Comparison of ENCODE assay signal across 8 mouse cellular contexts in the genomic region with DNA sequence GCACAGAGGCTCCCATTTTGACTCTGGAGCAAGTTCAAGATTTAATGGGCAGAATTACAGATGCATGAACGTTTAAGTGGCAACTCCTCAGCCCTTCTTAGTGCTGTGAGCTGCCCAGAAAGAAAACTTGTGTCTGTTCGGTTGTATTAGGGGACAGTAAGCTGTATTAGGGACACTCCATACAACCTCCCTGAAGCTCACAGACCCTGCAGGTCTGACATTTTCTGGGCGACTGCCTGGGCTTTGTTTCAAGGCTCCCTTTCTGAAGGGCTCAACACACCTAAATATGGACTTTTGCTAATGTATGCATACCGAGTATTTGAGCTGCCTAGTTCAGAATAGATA. TPM values are rescaled to one million over a fixed set of nuclear protein-coding genes. Genes with fewer than 3 reads are reported as not detected.
DNase-seq lines count a peak whose midpoint lies in the region; ATAC-seq and TF ChIP-seq lines count a peak whose summit lies in the region.

No protein-coding gene starts in this region.

- peaks cover 10% of the 10 kb centered on the region for H3K4me1 ChIP-seq in kidney, embryonic 16.5 days (ENCODE audit: insufficient read depth, low read length)
- peaks cover 17% of the 10 kb centered on the region for H3K4me1 ChIP-seq in embryonic facial prominence, embryonic 10.5 days
- peaks cover 7% of the 10 kb centered on the region; the same call in 1 of the 2 replicates for H3K4me1 ChIP-seq in hindbrain, postnatal 0 days (ENCODE audit: insufficient read depth, low read length)
- peaks cover 15% of the 10 kb centered on the region for H3K4me1 ChIP-seq in midbrain, embryonic 16.5 days (ENCODE audit: control insufficient read depth, insufficient read depth, low read length)

- H3K4me3 ChIP-seq in kidney, embryonic 16.5 days (ENCODE audit: low read length): peak overlapping the region; percentile 73
- peak overlapping the region; percentile 78 for H3K4me3 ChIP-seq in embryonic facial prominence, embryonic 10.5 days
- H3K4me3 ChIP-seq in hindbrain, postnatal 0 days (ENCODE audit: low read length): peak overlapping the region; percentile 71
- peak overlapping the region; percentile 77 for H3K4me3 ChIP-seq in midbrain, embryonic 16.5 days (ENCODE audit: low read depth, low read length)

- ATAC-seq in kidney, embryonic 16.5 days (ENCODE audit: low FRiP score, low TSS enrichment): 0 out of 2 replicates have a peak, but pooled peaks have one; percentile 21
- peak; percentile 43 for ATAC-seq in hindbrain, postnatal 0 days
- peak; percentile 26 for ATAC-seq in midbrain, embryonic 16.5 days
- ATAC-seq in frontal cortex, adult (ENCODE audit: low TSS enrichment): no peak

- peak overlapping the region; percentile 67 for H3K9ac ChIP-seq in kidney, embryonic 16.5 days (replicated peaks; ENCODE audit: low read length)
- peak overlapping the region; percentile 76 for H3K9ac ChIP-seq in hindbrain, postnatal 0 days (replicated peaks; ENCODE audit: low read length)
- H3K9ac ChIP-seq in midbrain, embryonic 16.5 days (ENCODE audit: low read depth, low read length): peak overlapping the region; percentile 75

- H3K4me2 ChIP-seq in kidney, embryonic 16.5 days (replicated peaks; ENCODE audit: low read depth, low read length): peak overlapping the region; percentile 92
- H3K4me2 ChIP-seq in hindbrain, postnatal 0 days (ENCODE audit: low read depth, low read length): peak overlapping the region; percentile 91
- H3K4me2 ChIP-seq in midbrain, embryonic 16.5 days (ENCODE audit: low read length): peak overlapping the region; percentile 91

- WGBS in kidney, embryonic 16.5 days: 35% methylated on average over 4 of the region's 4 CpGs
- WGBS in embryonic facial prominence, embryonic 10.5 days: 36% methylated on average over 4 of the region's 4 CpGs
- 30% methylated on average over 4 of the region's 4 CpGs for WGBS in hindbrain, postnatal 0 days
- WGBS in midbrain, embryonic 16.5 days: 29% methylated on average over 4 of the region's 4 CpGs

- H3K9me3 ChIP-seq in kidney, embryonic 16.5 days (ENCODE audit: low read length): no peaks in the 10 kb centered on the region
- no peaks in the 10 kb centered on the region for H3K9me3 ChIP-seq in embryonic facial prominence, embryonic 10.5 days
- no peaks in the 10 kb centered on the region for H3K9me3 ChIP-seq in hindbrain, postnatal 0 days (ENCODE audit: low read length)
- H3K9me3 ChIP-seq in midbrain, embryonic 16.5 days (replicated peaks; ENCODE audit: control insufficient read depth, low read length, poor library complexity, severe bottlenecking): no peaks in the 10 kb centered on the region

- peaks cover 22% of the 10 kb centered on the region for H3K36me3 ChIP-seq in kidney, embryonic 16.5 days (ENCODE audit: insufficient read depth, low read length)
- peaks cover 27% of the 10 kb centered on the region for H3K36me3 ChIP-seq in embryonic facial prominence, embryonic 10.5 days (replicated peaks)
- peaks cover 21% of the 10 kb centered on the region for H3K36me3 ChIP-seq in hindbrain, postnatal 0 days (ENCODE audit: insufficient read depth, low read length)
- peaks cover 12% of the 10 kb centered on the region for H3K36me3 ChIP-seq in midbrain, embryonic 16.5 days (ENCODE audit: control insufficient read depth, insufficient read depth, low read length)

- H3K27me3 ChIP-seq in kidney, embryonic 16.5 days (ENCODE audit: insufficient read depth, low read length): no peaks in the 10 kb centered on the region
- no peaks in the 10 kb centered on the region for H3K27me3 ChIP-seq in embryonic facial prominence, embryonic 10.5 days (replicated peaks; ENCODE audit: low read depth, poor library complexity, severe bottlenecking)
- no peaks in the 10 kb centered on the region for H3K27me3 ChIP-seq in hindbrain, postnatal 0 days (ENCODE audit: insufficient read depth, low read length)
- no peaks in the 10 kb centered on the region for H3K27me3 ChIP-seq in midbrain, embryonic 16.5 days (ENCODE audit: control insufficient read depth, insufficient read depth, low read depth, low read length)

- no peak for DNase-seq in kidney, adult 18-20 months
- no peak for DNase-seq in embryonic facial prominence, embryonic 10.5 days (ENCODE audit: low spot score)
- no peak for DNase-seq in hindbrain, postnatal 0 days (ENCODE audit: low spot score)
- DNase-seq in adrenal gland, adult (ENCODE audit: inconsistent age in 2 of 2, low spot score in 1 of 2): no peak
- DNase-seq in ovary, postnatal 36 days (ENCODE audit: low spot score): no peak

- peak overlapping the region; percentile 54; the same call in 1 of the 2 replicates for H3K27ac ChIP-seq in kidney, embryonic 16.5 days (ENCODE audit: low read length)
- H3K27ac ChIP-seq in embryonic facial prominence, embryonic 10.5 days (replicated peaks): peak overlapping the region; percentile 89
- H3K27ac ChIP-seq in hindbrain, postnatal 0 days: peak overlapping the region; percentile 85
- H3K27ac ChIP-seq in midbrain, embryonic 16.5 days (ENCODE audit: low read length): peak overlapping the region; percentile 87

- no peak for TF ChIP-seq CTCF in hindbrain, postnatal 0 days (IDR thresholded peaks at IDR 0.05; ENCODE audit: low read depth)

RNA-seq across cellular contexts. Expression of a gene that starts 0.4 kb away (rescaled TPM):
- polyA plus RNA-seq in kidney, embryonic 16.5 days (2015; fragmentation: Nextera tagmentation; extraction: Ambion mirVana): 62.9 and 63.7 TPM in 2 replicates
- polyA plus RNA-seq in embryonic facial prominence, embryonic 10.5 days (2016; fragmentation: Nextera tagmentation; extraction: Ambion mirVana): 66.1 and 68.5 TPM in 2 replicates
- total RNA-seq in hindbrain, postnatal 0 days (2014; rRNA removed): 17.6 and 24.7 TPM in 2 replicates
- polyA plus RNA-seq in hindbrain, postnatal 0 days (2015; fragmentation: Nextera tagmentation; extraction: Ambion mirVana): 49.6 and 56.5 TPM in 2 replicates
- 52.7 and 58.0 TPM in 2 replicates for polyA plus RNA-seq in midbrain, embryonic 16.5 days (2015; fragmentation: Nextera tagmentation; extraction: Ambion mirVana)

RNA-seq across cellular contexts. Expression of a gene that starts 10.1 kb away (rescaled TPM):
- polyA plus RNA-seq in kidney, embryonic 16.5 days (2015; fragmentation: Nextera tagmentation; extraction: Ambion mirVana): 0.49 and 1.1 TPM in 2 replicates
- 0.58 TPM in 1 of 2 replicates, not detected in the other for polyA plus RNA-seq in embryonic facial prominence, embryonic 10.5 days (2016; fragmentation: Nextera tagmentation; extraction: Ambion mirVana)
- total RNA-seq in hindbrain, postnatal 0 days (2014; rRNA removed): 1.0 TPM in 1 of 2 replicates, not detected in the other
- 0.40 and 0.44 TPM in 2 replicates for polyA plus RNA-seq in hindbrain, postnatal 0 days (2015; fragmentation: Nextera tagmentation; extraction: Ambion mirVana)
- 0.28 TPM in 1 of 2 replicates, not detected in the other for polyA plus RNA-seq in midbrain, embryonic 16.5 days (2015; fragmentation: Nextera tagmentation; extraction: Ambion mirVana)

RNA-seq across cellular contexts. Expression of a gene that starts 11.8 kb away (rescaled TPM):
- polyA plus RNA-seq in kidney, embryonic 16.5 days (2015; fragmentation: Nextera tagmentation; extraction: Ambion mirVana): 2.9 and 3.3 TPM in 2 replicates
- 2.7 and 4.4 TPM in 2 replicates for polyA plus RNA-seq in embryonic facial prominence, embryonic 10.5 days (2016; fragmentation: Nextera tagmentation; extraction: Ambion mirVana)
- total RNA-seq in hindbrain, postnatal 0 days (2014; rRNA removed): 5.5 and 8.3 TPM in 2 replicates
- polyA plus RNA-seq in hindbrain, postnatal 0 days (2015; fragmentation: Nextera tagmentation; extraction: Ambion mirVana): 7.1 and 7.5 TPM in 2 replicates
- polyA plus RNA-seq in midbrain, embryonic 16.5 days (2015; fragmentation: Nextera tagmentation; extraction: Ambion mirVana): 5.2 and 6.7 TPM in 2 replicates

RNA-seq across cellular contexts. Expression of a gene that starts 15.1 kb away (rescaled TPM):
- polyA plus RNA-seq in kidney, embryonic 16.5 days (2015; fragmentation: Nextera tagmentation; extraction: Ambion mirVana): 201 and 218 TPM in 2 replicates
- 130 and 134 TPM in 2 replicates for polyA plus RNA-seq in embryonic facial prominence, embryonic 10.5 days (2016; fragmentation: Nextera tagmentation; extraction: Ambion mirVana)
- 71.5 and 137 TPM in 2 replicates for total RNA-seq in hindbrain, postnatal 0 days (2014; rRNA removed)
- 90.7 and 114 TPM in 2 replicates for polyA plus RNA-seq in hindbrain, postnatal 0 days (2015; fragmentation: Nextera tagmentation; extraction: Ambion mirVana)
- 102 and 119 TPM in 2 replicates for polyA plus RNA-seq in midbrain, embryonic 16.5 days (2015; fragmentation: Nextera tagmentation; extraction: Ambion mirVana)

RNA-seq across cellular contexts. Expression of a gene that starts 19.7 kb away (rescaled TPM):
- 0.14 and 0.21 TPM in 2 replicates for polyA plus RNA-seq in kidney, embryonic 16.5 days (2015; fragmentation: Nextera tagmentation; extraction: Ambion mirVana)
- 0.14 TPM in 1 of 2 replicates, not detected in the other for polyA plus RNA-seq in embryonic facial prominence, embryonic 10.5 days (2016; fragmentation: Nextera tagmentation; extraction: Ambion mirVana)
- not detected in 2 replicates for total RNA-seq in hindbrain, postnatal 0 days (2014; rRNA removed)
- 0.29 and 0.51 TPM in 2 replicates for polyA plus RNA-seq in hindbrain, postnatal 0 days (2015; fragmentation: Nextera tagmentation; extraction: Ambion mirVana)
- polyA plus RNA-seq in midbrain, embryonic 16.5 days (2015; fragmentation: Nextera tagmentation; extraction: Ambion mirVana): 0.24 and 0.48 TPM in 2 replicates
